Mouse (Mus musculus): ENCODE measurements around the gene Pogk. TPM values are rescaled to one million over a fixed set of nuclear protein-coding genes. Genes with fewer than 3 reads are reported as not detected.

The Pogk gene
- polyA plus RNA-seq, 1 experiment from 2014 or later: 34.4 TPM

GRCm38 (mm10) chr1:166378431-166379012 lies 31.1 kb downstream of the Pogk start:
- ATAC-seq (ENCODE audit: low read depth): peak; percentile 1
- H3K36me3 ChIP-seq: peaks cover 12% of the 10 kb centered on the region
- peaks cover 24% of the 10 kb centered on the region for H3K4me1 ChIP-seq (replicated peaks)
- H3K9ac ChIP-seq: peak overlapping the region; percentile 81
- peak overlapping the region; percentile 95 for H3K4me3 ChIP-seq
- no peaks in the 10 kb centered on the region for H3K9me3 ChIP-seq
- H3K27me3 ChIP-seq: no peaks in the 10 kb centered on the region
- WGBS: 9% methylated on average over 17 of the region's 21 CpGs
- H3K27ac ChIP-seq (replicated peaks): peak overlapping the region; percentile 68
- peak overlapping the region; percentile 67 for H3K4me2 ChIP-seq

GRCm38 (mm10) chr1:166377171-166377570 lies 32.5 kb downstream of the Pogk start:
- H3K9me3 ChIP-seq: no peaks in the 10 kb centered on the region
- no peak for ATAC-seq (ENCODE audit: low read depth)
- H3K4me2 ChIP-seq: no peak overlapping the region
- H3K27ac ChIP-seq (replicated peaks): no peak overlapping the region
- 82% methylated on average over 6 of the region's 6 CpGs for WGBS
- no peaks in the 10 kb centered on the region for H3K36me3 ChIP-seq
- H3K4me3 ChIP-seq: no peak overlapping the region
- peaks cover 24% of the 10 kb centered on the region for H3K4me1 ChIP-seq (replicated peaks)
- no peak overlapping the region for H3K9ac ChIP-seq
- no peaks in the 10 kb centered on the region for H3K27me3 ChIP-seq

- Histone ChIP-seq H3K4me1 (replicated peaks) (no peaks in the 10 kb centered on the region), H3K9ac (no peak overlapping the region), H3K4me3 (no peak overlapping the region), H3K9me3 (no peaks in the 10 kb centered on the region), H3K27me3 (no peaks in the 10 kb centered on the region), H3K36me3 (no peaks in the 10 kb centered on the region), H3K4me2 (no peak overlapping the region), H3K27ac (replicated peaks) (no peak overlapping the region)
- no peak for ATAC-seq (ENCODE audit: low read depth)
These were observed 46.5 kb downstream of the Pogk start for GRCm38 (mm10) chr1:166363122-166363521.

GRCm38 (mm10) chr1:166362659-166363058 lies 47.0 kb downstream of the Pogk start:
- no peaks in the 10 kb centered on the region for H3K36me3 ChIP-seq
- ATAC-seq (ENCODE audit: low read depth): no peak
- no peaks in the 10 kb centered on the region for H3K9me3 ChIP-seq
- H3K9ac ChIP-seq: no peak overlapping the region
- H3K4me3 ChIP-seq: no peak overlapping the region
- 87% methylated on average over 3 of the region's 3 CpGs for WGBS
- no peak overlapping the region for H3K4me2 ChIP-seq
- H3K27ac ChIP-seq (replicated peaks): no peak overlapping the region
- no peaks in the 10 kb centered on the region for H3K27me3 ChIP-seq
- H3K4me1 ChIP-seq (replicated peaks): no peaks in the 10 kb centered on the region

GRCm38 (mm10) chr1:166361842-166362241 lies 47.8 kb downstream of the Pogk start:
- 75% methylated on average over 3 of the region's 3 CpGs for WGBS
- no peak for ATAC-seq (ENCODE audit: low read depth)
- Histone ChIP-seq H3K36me3 (no peaks in the 10 kb centered on the region), H3K4me1 (replicated peaks) (no peaks in the 10 kb centered on the region), H3K4me2 (no peak overlapping the region), H3K9ac (no peak overlapping the region), H3K4me3 (no peak overlapping the region), H3K9me3 (no peaks in the 10 kb centered on the region), H3K27ac (replicated peaks) (no peak overlapping the region), H3K27me3 (no peaks in the 10 kb centered on the region)

- no peak overlapping the region for H3K4me2 ChIP-seq
- H3K27ac ChIP-seq (replicated peaks): no peak overlapping the region
- no peaks in the 10 kb centered on the region for H3K9me3 ChIP-seq
- no peaks in the 10 kb centered on the region for H3K27me3 ChIP-seq
- no peak overlapping the region for H3K9ac ChIP-seq
- 71% methylated on average over 5 of the region's 5 CpGs for WGBS
- no peak overlapping the region for H3K4me3 ChIP-seq
- no peak for ATAC-seq (ENCODE audit: low read depth)
- H3K36me3 ChIP-seq: no peaks in the 10 kb centered on the region
- H3K4me1 ChIP-seq (replicated peaks): no peaks in the 10 kb centered on the region
These were observed 48.8 kb downstream of the Pogk start for GRCm38 (mm10) chr1:166360896-166361295.

- Histone ChIP-seq H3K36me3 (no peaks in the 10 kb centered on the region), H3K4me2 (no peak overlapping the region), H3K9me3 (no peaks in the 10 kb centered on the region), H3K27me3 (no peaks in the 10 kb centered on the region), H3K4me1 (replicated peaks) (no peaks in the 10 kb centered on the region), H3K4me3 (no peak overlapping the region), H3K27ac (replicated peaks) (no peak overlapping the region), H3K9ac (no peak overlapping the region)
- WGBS: 22% methylated on average over 14 of the region's 14 CpGs
- peak; percentile 95 for ATAC-seq (ENCODE audit: low read depth)
These were observed 49.4 kb downstream of the Pogk start for GRCm38 (mm10) chr1:166360157-166360855.

- Histone ChIP-seq H3K4me3 (no peak overlapping the region), H3K4me1 (replicated peaks) (peaks cover under 1% of the 10 kb centered on the region; the same call in 1 of the 2 replicates), H3K9me3 (no peaks in the 10 kb centered on the region), H3K9ac (no peak overlapping the region), H3K4me2 (no peak overlapping the region), H3K27me3 (peaks cover 21% of the 10 kb centered on the region), H3K27ac (replicated peaks) (no peak overlapping the region), H3K36me3 (no peaks in the 10 kb centered on the region)
- WGBS: 75% methylated on average over 11 of the region's 11 CpGs
- no peak for ATAC-seq (ENCODE audit: low read depth)
These were observed 59.9 kb downstream of the Pogk start for GRCm38 (mm10) chr1:166349751-166350150.

- no peak overlapping the region for H3K4me2 ChIP-seq
- peaks cover 5% of the 10 kb centered on the region for H3K4me1 ChIP-seq (replicated peaks)
- no peaks in the 10 kb centered on the region for H3K36me3 ChIP-seq
- WGBS: 71% methylated on average over 3 of the region's 3 CpGs
- H3K9ac ChIP-seq: no peak overlapping the region
- H3K9me3 ChIP-seq: no peaks in the 10 kb centered on the region
- no peak overlapping the region for H3K4me3 ChIP-seq
- ATAC-seq (ENCODE audit: low read depth): no peak
- H3K27ac ChIP-seq (replicated peaks): no peak overlapping the region
- peaks cover 23% of the 10 kb centered on the region for H3K27me3 ChIP-seq
These were observed 60.3 kb downstream of the Pogk start for GRCm38 (mm10) chr1:166349341-166349740.

- WGBS: 87% methylated on average over 3 of the region's 3 CpGs
- Histone ChIP-seq H3K9me3 (no peaks in the 10 kb centered on the region), H3K27ac (replicated peaks) (no peak overlapping the region), H3K4me1 (replicated peaks) (peaks cover 8% of the 10 kb centered on the region), H3K4me3 (no peak overlapping the region), H3K9ac (no peak overlapping the region), H3K4me2 (no peak overlapping the region), H3K36me3 (no peaks in the 10 kb centered on the region), H3K27me3 (peaks cover 28% of the 10 kb centered on the region)
- ATAC-seq (ENCODE audit: low read depth): no peak
These were observed 62.8 kb downstream of the Pogk start for GRCm38 (mm10) chr1:166346906-166347305.

- no peak overlapping the region for H3K9ac ChIP-seq
- H3K27ac ChIP-seq (replicated peaks): no peak overlapping the region
- H3K27me3 ChIP-seq: peaks cover 36% of the 10 kb centered on the region
- H3K4me1 ChIP-seq (replicated peaks): peaks cover 8% of the 10 kb centered on the region
- H3K36me3 ChIP-seq: no peaks in the 10 kb centered on the region
- H3K4me2 ChIP-seq: no peak overlapping the region
- WGBS: 92% methylated on average over 6 of the region's 6 CpGs
- ATAC-seq (ENCODE audit: low read depth): no peak
- H3K9me3 ChIP-seq: no peaks in the 10 kb centered on the region
- H3K4me3 ChIP-seq: no peak overlapping the region
These were observed 64.1 kb downstream of the Pogk start for GRCm38 (mm10) chr1:166345602-166346001.

- no peaks in the 10 kb centered on the region for H3K36me3 ChIP-seq
- 32% methylated on average over 8 of the region's 8 CpGs for WGBS
- no peak overlapping the region for H3K27ac ChIP-seq (replicated peaks)
- H3K4me2 ChIP-seq: no peak overlapping the region
- H3K9ac ChIP-seq: no peak overlapping the region
- no peaks in the 10 kb centered on the region for H3K9me3 ChIP-seq
- peak; percentile 80 for ATAC-seq (ENCODE audit: low read depth)
- no peak overlapping the region for H3K4me3 ChIP-seq
- H3K27me3 ChIP-seq: peaks cover 41% of the 10 kb centered on the region
- H3K4me1 ChIP-seq (replicated peaks): peaks cover 8% of the 10 kb centered on the region
These were observed 65.2 kb downstream of the Pogk start for GRCm38 (mm10) chr1:166344300-166345077.

Data from neural tube, embryonic 13.5 days (tissue).